Mouse (Mus musculus) forebrain, embryonic 13.5 days (tissue): Measurements from ENCODE around the gene Map4k5. TPM values are rescaled to one million over a fixed set of nuclear protein-coding genes. Genes with fewer than 3 reads are reported as not detected.

Source experiments
- ATAC-seq: fragments of 200-750 bp; cut with Nextera tagmentation; 2 replicates; pipeline ENCODE4 v1.8.0; 2017
- H3K27ac ChIP-seq: fragments of 300-500 bp; sonication (generic); 2 replicates; pipeline ENCODE4 v1.5.1; 2015; ENCODE audit warnings: inconsistent platforms, mild to moderate bottlenecking, moderate library complexity
- H3K27me3 ChIP-seq: fragments of 300-500 bp; sonication (generic); 2 replicates; pipeline ENCODE4 v1.6.1; 2015; ENCODE audit warnings: mild to moderate bottlenecking, inconsistent platforms
- H3K36me3 ChIP-seq: fragments of 300-500 bp; sonication (generic); 2 replicates; pipeline ENCODE4 v1.6.1; 2015; ENCODE audit warnings: mild to moderate bottlenecking, inconsistent platforms; ENCODE audit not compliant: poor library complexity, severe bottlenecking
- H3K4me1 ChIP-seq: fragments of 300-500 bp; sonication (generic); 2 replicates; pipeline ENCODE4 v1.6.1; 2015; ENCODE audit warnings: inconsistent platforms
- H3K4me2 ChIP-seq: fragments of 300-500 bp; sonication (generic); 2 replicates; pipeline ENCODE4 v1.6.1; 2015; ENCODE audit warnings: inconsistent platforms, mild to moderate bottlenecking, moderate library complexity
- H3K4me3 ChIP-seq: fragments of 300-500 bp; sonication (generic); 2 replicates; pipeline ENCODE4 v1.5.1; 2015; ENCODE audit warnings: mild to moderate bottlenecking, inconsistent platforms
- H3K9ac ChIP-seq: fragments of 300-500 bp; sonication (generic); 2 replicates; pipeline ENCODE4 v1.6.1; 2015; ENCODE audit warnings: mild to moderate bottlenecking, inconsistent platforms
- H3K9me3 ChIP-seq: fragments of 300-500 bp; sonication (generic); replicated peaks from 2 replicates; pipeline ENCODE4 v1.6.1; 2016; ENCODE audit warnings: inconsistent platforms
- WGBS: fragments of 180-500 bp; shearing (Covaris S2); methylation state at CpG from one replicate; pipeline ENCODE4 v1.1.7; 2015; 5-methylcytosine and 5-hydroxymethylcytosine counted together
- polyA plus RNA-seq: library from polyadenylated mRNA; unstranded; fragments of >200 nt; fragmentation: Nextera tagmentation; extraction: Ambion mirVana; gene quantifications from 2 replicates; pipeline ENCODE4 v1.2.1, GENCODE M21; 2015

Gene Map4k5
- polyA plus RNA-seq, 1 experiment from 2014 or later: 24.2 TPM

- Histone ChIP-seq H3K4me2 (no peak overlapping the region), H3K9me3 (no peaks in the 10 kb centered on the region), H3K27ac (no peak overlapping the region), H3K27me3 (no peaks in the 10 kb centered on the region), H3K36me3 (peaks cover 21% of the 10 kb centered on the region), H3K4me1 (no peaks in the 10 kb centered on the region), H3K9ac (no peak overlapping the region), H3K4me3 (no peak overlapping the region)
- WGBS: 96% methylated on average over 12 of the region's 12 CpGs
- ATAC-seq: no peak
Measured at GRCm38 (mm10) chr12:69855641-69856300, 37.2 kb downstream of the Map4k5 start.

GRCm38 (mm10) chr12:69853942-69854341 lies 39.1 kb downstream of the Map4k5 start:
- no peaks in the 10 kb centered on the region for H3K27me3 ChIP-seq
- 80% methylated on average over 2 of the region's 2 CpGs for WGBS
- no peak overlapping the region for H3K4me3 ChIP-seq
- H3K4me2 ChIP-seq: no peak overlapping the region
- H3K36me3 ChIP-seq: peaks cover 26% of the 10 kb centered on the region
- H3K4me1 ChIP-seq: no peaks in the 10 kb centered on the region
- no peak for ATAC-seq
- no peaks in the 10 kb centered on the region for H3K9me3 ChIP-seq
- H3K9ac ChIP-seq: no peak overlapping the region
- H3K27ac ChIP-seq: no peak overlapping the region

GRCm38 (mm10) chr12:69853387-69853786 lies 39.6 kb downstream of the Map4k5 start:
- Histone ChIP-seq H3K4me2 (no peak overlapping the region), H3K9me3 (no peaks in the 10 kb centered on the region)
- 92% methylated on average over 11 of the region's 11 CpGs for WGBS

GRCm38 (mm10) chr12:69852288-69852687 lies 40.7 kb downstream of the Map4k5 start:
- Histone ChIP-seq H3K4me3 (no peak overlapping the region), H3K4me1 (no peaks in the 10 kb centered on the region), H3K4me2 (no peak overlapping the region), H3K27ac (no peak overlapping the region), H3K9ac (no peak overlapping the region), H3K36me3 (peaks cover 35% of the 10 kb centered on the region), H3K27me3 (no peaks in the 10 kb centered on the region), H3K9me3 (no peaks in the 10 kb centered on the region)
- 78% methylated on average over 9 of the region's 9 CpGs for whole genome bisulfite sequencing
- no peak for ATAC-seq

More at GRCm38 (mm10) chr12:69853387-69853786, 39.6 kb downstream of the Map4k5 start:
- Histone ChIP-seq H3K4me3 (no peak overlapping the region), H3K36me3 (peaks cover 30% of the 10 kb centered on the region), H3K4me1 (no peaks in the 10 kb centered on the region), H3K27me3 (no peaks in the 10 kb centered on the region), H3K9ac (no peak overlapping the region), H3K27ac (no peak overlapping the region)
- ATAC-seq: no peak

GRCm38 (mm10) chr12:69848083-69848878 lies 44.7 kb downstream of the Map4k5 start:
- Histone ChIP-seq H3K27me3 (no peaks in the 10 kb centered on the region), H3K4me2 (no peak overlapping the region), H3K9ac (no peak overlapping the region), H3K36me3 (peaks cover 49% of the 10 kb centered on the region), H3K4me1 (peaks cover 7% of the 10 kb centered on the region; the same call in 1 of the 2 replicates), H3K27ac (no peak overlapping the region), H3K9me3 (no peaks in the 10 kb centered on the region), H3K4me3 (no peak overlapping the region)
- no peak for ATAC-seq
- WGBS: 91% methylated on average over 12 of the region's 12 CpGs

GRCm38 (mm10) chr12:69846499-69846898 lies 46.5 kb downstream of the Map4k5 start:
- H3K9ac ChIP-seq: no peak overlapping the region
- no peak overlapping the region for H3K4me3 ChIP-seq
- H3K27me3 ChIP-seq: no peaks in the 10 kb centered on the region
- H3K9me3 ChIP-seq: no peaks in the 10 kb centered on the region
- peaks cover 42% of the 10 kb centered on the region for H3K36me3 ChIP-seq
- H3K27ac ChIP-seq: no peak overlapping the region
- ATAC-seq: no peak
- H3K4me1 ChIP-seq: peaks cover 7% of the 10 kb centered on the region; the same call in 1 of the 2 replicates
- WGBS: 92% methylated on average over 9 of the region's 9 CpGs
- H3K4me2 ChIP-seq: no peak overlapping the region

- no peak overlapping the region for H3K9ac ChIP-seq
- H3K27ac ChIP-seq: no peak overlapping the region
- H3K4me3 ChIP-seq: no peak overlapping the region
- peaks cover 7% of the 10 kb centered on the region; the same call in 1 of the 2 replicates for H3K4me1 ChIP-seq
- H3K9me3 ChIP-seq: no peaks in the 10 kb centered on the region
- WGBS: 93% methylated on average over 9 of the region's 9 CpGs
- H3K27me3 ChIP-seq: no peaks in the 10 kb centered on the region
- no peak for ATAC-seq
- H3K4me2 ChIP-seq: no peak overlapping the region
- peaks cover 45% of the 10 kb centered on the region for H3K36me3 ChIP-seq
Measured at GRCm38 (mm10) chr12:69845722-69846121, 47.3 kb downstream of the Map4k5 start.

GRCm38 (mm10) chr12:69843531-69844445 lies 49.2 kb downstream of the Map4k5 start:
- Histone ChIP-seq H3K27me3 (no peaks in the 10 kb centered on the region), H3K9me3 (no peaks in the 10 kb centered on the region), H3K27ac (no peak overlapping the region), H3K4me1 (peaks cover 7% of the 10 kb centered on the region; the same call in 1 of the 2 replicates), H3K4me3 (no peak overlapping the region), H3K9ac (no peak overlapping the region), H3K4me2 (no peak overlapping the region), H3K36me3 (peaks cover 50% of the 10 kb centered on the region)
- WGBS: 62% methylated on average over 19 of the region's 19 CpGs
- peak; percentile 66 for ATAC-seq

GRCm38 (mm10) chr12:69838376-69838775 lies 54.6 kb downstream of the Map4k5 start:
- no peaks in the 10 kb centered on the region for H3K4me1 ChIP-seq
- 80% methylated on average over 11 of the region's 11 CpGs for WGBS
- H3K4me3 ChIP-seq: no peak overlapping the region
- H3K9me3 ChIP-seq: no peaks in the 10 kb centered on the region
- no peak overlapping the region for H3K9ac ChIP-seq
- peaks cover 44% of the 10 kb centered on the region for H3K36me3 ChIP-seq
- no peak for ATAC-seq
- no peaks in the 10 kb centered on the region for H3K27me3 ChIP-seq
- H3K4me2 ChIP-seq: no peak overlapping the region
- H3K27ac ChIP-seq: no peak overlapping the region

GRCm38 (mm10) chr12:69833982-69834604 lies 58.9 kb downstream of the Map4k5 start:
- Histone ChIP-seq H3K4me3 (no peak overlapping the region), H3K4me2 (no peak overlapping the region), H3K4me1 (no peaks in the 10 kb centered on the region), H3K27me3 (no peaks in the 10 kb centered on the region), H3K36me3 (peaks cover 42% of the 10 kb centered on the region), H3K9ac (no peak overlapping the region), H3K27ac (no peak overlapping the region), H3K9me3 (no peaks in the 10 kb centered on the region)
- no peak for ATAC-seq
- WGBS: 80% methylated on average over 12 of the region's 12 CpGs

GRCm38 (mm10) chr12:69831239-69831910 lies 61.6 kb downstream of the Map4k5 start:
- peaks cover 46% of the 10 kb centered on the region for H3K36me3 ChIP-seq
- no peak overlapping the region for H3K4me3 ChIP-seq
- H3K4me2 ChIP-seq: no peak overlapping the region
- no peaks in the 10 kb centered on the region for H3K9me3 ChIP-seq
- 93% methylated on average over 9 of the region's 9 CpGs for WGBS
- ATAC-seq: no peak
- no peaks in the 10 kb centered on the region for H3K27me3 ChIP-seq
- no peak overlapping the region for H3K27ac ChIP-seq
- 0 out of 2 replicates have a peak, but pooled peaks cover 5% of the 10 kb centered on the region for H3K4me1 ChIP-seq
- no peak overlapping the region for H3K9ac ChIP-seq
